Mouse (Mus musculus) T-helper 17 cell (primary cell): ENCODE results near the gene Vezf1.

Source experiments
- in situ Hi-C, 2 experiments: fragments of 300-600 bp; cut with MboI, MseI; formaldehyde crosslinking; loops; 1 replicate in 1 of 2; 2 replicates in 1 of 2; pipeline ENCODE4 v1.15.1; 2025; ENCODE audit warnings: high pct_unique_total_duplicates in 2 of 2

The Vezf1 gene

DNA sequence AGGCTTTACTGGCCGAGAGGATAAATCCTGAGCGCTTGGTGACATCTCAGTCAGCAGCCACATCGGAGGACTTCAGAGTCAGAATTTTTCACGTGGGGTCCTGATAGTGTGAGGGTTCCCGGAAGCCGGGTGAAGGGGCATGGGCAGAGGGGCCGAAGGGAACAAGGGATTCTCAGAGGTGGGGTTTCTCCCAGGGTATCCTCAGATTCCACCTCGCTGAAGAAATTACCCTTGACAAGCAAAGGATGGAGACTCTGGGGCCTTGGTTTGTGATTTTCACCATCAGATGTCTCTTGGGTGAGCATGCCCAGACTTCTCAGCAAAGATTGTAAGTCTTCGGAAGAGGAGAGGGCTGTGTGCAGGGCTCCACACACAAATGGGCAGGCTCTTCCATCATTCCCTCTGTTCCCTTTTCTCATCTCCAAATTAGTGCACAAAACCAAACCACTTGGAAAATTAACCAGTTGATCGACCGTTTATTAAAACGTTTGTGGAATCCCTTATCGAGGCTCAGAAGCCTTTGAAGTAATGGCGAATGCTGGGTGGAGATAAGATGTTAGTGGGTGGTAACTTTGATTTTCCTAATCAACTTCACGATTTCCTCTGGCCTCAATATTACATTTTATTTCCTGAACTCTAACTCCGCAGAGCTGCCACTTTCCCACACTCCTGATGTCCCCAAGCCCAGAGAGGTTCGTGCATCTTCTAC lies 30.1 kb downstream of the Vezf1 start, which contains the start of gene Cuedc1:
TSS of gene Cuedc1 (plus strand) at position 38 of the 709 bp plus-strand sequence.
- in situ Hi-C loops: no loop called here

DNA sequence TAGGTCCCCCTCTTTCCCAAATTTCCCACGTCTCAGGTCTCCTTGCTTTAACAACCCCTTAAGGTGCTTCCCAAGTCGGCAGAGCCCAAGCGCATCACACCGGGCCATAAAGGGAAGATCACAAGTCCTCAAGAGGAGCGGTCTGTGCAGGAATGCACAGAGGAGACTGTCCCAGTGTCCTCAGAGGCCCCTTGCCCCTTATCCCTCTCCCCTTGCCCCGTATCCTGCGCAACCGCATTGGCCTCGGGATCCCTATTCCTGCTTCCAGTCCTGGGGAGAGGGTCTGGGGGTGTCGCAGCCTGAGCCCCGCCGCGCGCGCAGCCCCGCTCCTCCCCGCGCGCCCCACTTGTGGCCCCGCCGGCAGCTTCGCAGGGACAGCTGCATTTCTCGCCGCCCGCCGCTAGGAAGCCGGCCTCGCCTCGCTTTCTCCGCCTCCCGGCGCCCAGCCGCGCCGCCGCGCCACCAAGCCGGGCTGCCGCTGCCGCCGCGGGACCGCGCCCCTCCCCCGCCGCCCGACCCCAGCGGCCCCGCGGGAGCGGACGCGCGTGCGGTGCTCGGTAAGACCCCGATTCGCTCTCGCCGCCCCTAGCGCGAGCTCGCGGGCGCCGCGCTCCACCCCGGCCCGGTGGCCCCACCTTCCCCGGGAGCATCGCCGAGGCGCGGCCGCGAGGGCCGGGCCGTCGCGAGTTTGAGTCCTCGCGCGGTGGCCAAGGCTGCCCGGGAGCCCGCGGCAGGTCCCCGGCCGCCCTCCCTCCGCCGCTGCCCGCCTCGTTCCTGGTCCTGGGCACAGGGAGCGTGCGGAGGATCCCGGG lies 30.9 kb downstream of the Vezf1 start:
- in situ Hi-C loops: no loop called here

DNA sequence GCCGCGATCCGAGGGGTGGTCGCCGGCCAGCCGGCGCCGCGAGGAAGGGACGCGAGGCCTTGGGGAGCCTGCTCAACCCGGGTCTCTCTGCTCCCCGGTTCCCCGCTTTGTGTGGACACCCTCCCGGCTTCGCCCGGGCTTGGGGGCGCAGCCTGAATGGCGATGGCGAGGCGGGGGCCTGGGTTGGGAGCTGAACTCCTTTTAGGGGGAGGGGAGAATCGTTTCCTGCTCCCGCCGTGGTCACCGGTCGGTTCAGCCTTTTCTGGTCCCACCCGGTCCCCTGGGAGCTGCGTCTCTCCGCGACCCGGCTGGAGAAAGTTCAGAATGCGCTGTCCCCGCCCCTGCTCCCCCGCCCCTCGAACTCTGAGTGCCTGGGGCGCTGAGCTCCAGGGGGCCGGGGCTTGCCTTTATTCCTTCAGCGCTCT lies 31.5 kb downstream of the Vezf1 start:
- in situ Hi-C loops: no loop called here

DNA sequence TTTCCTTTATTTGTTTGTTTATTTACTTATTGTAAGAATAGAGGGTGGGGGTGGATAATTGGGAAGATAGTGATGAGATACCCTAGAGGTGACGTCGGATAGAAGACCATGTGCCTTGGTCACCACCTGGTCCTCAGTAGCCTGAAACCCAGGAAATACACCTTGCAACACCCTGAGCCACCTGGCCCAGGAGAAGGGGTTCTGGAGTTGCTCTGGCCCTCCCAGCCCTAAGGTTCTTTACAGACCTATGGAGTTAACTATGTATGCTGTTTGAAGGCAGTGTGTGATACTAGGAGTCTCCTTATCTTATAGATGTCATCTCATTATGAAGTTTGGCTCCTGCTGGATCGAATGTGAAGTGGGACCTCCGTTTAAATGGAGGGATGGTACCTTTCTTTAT lies 32.1 kb downstream of the Vezf1 start:
- in situ Hi-C loops: no loop called here

DNA sequence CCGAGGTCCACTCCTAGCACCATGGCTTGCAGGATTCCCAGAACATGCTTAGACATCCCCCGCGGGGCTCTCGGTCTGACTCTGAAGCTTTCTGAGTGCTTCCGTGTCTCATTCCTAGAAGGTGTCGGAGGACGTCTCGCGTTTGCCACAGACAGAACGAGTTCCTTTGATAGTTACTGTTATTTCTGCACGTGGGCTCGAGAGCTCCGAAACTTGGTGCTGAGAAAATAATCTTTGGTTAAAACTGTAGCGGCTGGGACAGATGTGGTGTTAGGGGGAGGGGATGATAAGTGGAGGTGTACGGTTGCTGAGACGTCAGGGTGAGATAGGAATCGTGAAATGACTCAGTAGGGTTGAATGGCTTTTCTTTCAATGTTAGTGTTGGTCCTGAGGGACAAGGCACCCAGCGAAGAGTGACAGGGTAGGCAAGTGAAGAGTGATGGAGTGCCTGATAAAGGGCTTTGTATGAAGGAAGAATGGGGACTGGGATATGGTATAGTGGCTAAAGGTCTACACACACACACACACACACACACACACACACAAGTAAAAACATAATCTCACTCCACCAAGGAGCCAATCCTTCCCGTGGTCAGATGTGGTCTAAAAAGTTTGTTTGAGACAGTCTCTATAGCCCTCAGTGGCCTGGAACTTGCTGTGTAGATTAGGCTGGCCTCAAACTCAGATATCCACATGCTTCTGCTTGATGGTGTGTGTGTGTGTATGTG lies 35.3 kb downstream of the Vezf1 start:
- in situ Hi-C loops: no loop called here

DNA sequence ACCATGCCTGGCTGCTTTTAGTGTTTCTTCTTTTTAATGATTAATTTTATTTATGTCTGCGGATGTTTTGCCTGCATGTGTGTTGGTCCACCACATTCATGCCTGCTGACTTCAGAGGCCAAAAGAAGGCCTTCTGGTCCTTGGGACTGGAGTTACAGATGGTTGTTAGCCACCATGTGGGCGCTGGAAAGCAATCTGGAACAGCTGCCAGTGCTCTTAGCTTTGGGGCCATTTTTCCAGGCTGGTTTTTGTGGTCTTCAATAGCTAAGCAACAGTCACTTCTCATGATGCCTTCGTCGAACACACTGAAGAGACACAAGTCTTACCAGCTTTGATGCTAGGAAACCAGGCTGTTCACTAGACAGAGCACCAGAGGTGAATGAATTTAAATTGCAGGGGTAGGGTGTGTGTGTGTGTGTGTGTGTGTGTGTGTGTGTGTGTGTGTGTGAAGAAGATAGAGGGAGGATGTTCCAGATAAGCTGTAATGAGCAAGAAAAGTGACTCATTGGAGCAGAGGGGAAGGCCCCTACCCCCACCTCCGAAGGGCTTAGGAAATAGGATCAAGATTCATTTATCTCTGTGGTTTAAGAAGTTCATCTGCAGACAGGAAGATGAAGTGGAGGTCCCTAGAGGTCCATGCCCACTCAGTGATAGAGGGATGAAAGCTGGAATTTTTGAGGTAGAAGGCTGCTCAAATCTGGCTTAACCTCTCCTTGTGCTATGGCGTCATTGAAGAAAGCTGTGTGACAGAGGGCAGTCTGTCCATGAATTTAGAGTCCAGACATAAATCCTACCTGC lies 37.6 kb downstream of the Vezf1 start:
- in situ Hi-C loops: no loop called here

DNA sequence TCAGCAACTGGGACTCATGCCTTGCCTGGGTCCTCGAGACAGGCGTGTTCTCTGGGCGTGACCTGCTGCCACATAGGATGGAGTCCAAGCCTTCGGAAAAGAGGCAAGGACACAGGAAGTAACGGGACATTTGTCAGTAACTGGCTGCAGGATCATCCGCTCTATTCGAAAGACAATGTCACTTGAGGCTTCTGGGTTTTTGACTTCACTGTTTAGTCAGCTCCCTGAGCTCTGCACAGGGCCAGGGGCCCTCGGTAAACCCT lies 38.1 kb downstream of the Vezf1 start:
- in situ Hi-C loops: no loop called here

DNA sequence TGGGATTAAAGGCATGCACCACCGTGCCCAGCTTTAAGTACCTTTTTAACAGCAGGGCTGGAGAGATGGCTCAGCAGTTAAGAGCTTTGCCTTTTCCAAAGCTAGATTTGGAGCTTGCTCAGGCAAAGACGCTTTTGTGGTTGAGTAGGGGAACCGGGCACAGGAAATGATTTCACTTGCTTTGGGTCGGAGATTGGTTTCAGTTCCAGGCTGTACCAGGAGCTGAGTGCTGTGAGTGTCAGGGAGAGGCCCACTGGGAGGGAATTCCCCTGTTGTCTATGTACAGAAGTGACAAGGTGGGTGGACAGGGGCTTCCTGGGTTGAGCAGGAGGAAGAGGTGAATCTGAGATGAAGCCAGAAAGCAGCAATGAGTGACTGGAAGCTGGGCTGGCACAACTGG lies 39.3 kb downstream of the Vezf1 start:
- in situ Hi-C loops: no loop called here

DNA sequence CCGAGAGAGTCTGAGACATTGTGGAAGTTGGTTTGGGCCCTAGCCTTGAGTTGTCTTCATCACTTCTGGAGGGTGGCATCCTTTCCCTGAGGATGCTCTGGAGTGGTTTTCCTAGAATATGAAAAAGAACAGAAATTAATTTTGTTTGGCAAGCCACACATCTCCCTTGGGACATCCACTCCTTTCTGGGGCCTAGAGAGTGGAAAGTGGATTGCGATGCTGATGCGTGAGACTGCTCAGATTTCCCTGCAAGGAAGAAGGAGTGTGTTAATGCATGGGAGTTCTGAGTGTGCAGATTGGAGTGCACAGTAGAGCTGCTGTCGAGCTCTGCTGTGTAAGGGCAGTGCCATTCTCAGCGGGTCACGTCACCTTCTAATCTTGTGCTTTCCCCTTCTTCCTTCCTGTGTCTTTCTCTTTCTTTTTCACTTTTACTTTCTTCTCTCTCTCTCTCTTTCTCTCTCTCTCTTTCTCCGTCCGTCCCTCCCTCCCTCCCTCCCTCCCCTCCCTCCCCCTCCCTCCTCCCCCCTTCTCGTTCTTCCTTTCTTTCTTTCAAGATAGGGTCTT lies 42.0 kb downstream of the Vezf1 start:
- in situ Hi-C loops: loop anchor here in 1 of 2 experiments (10.0 kb wide), 1 partner anchor 1735 kb away; no protein-coding TSS in a partner anchor

DNA sequence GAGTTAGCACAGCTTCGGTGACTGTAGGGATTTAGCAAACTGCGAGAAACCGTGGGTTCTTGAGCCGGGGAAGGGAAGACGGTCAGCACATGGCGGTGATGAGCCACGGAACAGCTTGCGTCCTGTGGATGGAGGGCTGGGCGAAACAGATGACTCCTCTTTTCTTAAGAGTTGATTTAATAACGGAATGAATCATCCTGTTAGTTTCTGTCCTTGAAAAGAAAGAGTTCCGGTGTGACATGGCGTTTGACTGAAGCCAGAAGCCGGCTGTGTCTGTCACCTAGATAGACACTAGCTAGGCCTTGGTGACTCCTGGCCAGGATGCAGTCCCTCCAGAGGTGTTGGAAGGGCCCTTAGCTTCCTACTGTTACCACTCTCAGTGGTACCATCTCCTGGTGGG lies 44.0 kb downstream of the Vezf1 start:
- in situ Hi-C loops: loop anchor here in 1 of 2 experiments (10.0 kb wide), 1 partner anchor 1737 kb away; no protein-coding TSS in a partner anchor

DNA sequence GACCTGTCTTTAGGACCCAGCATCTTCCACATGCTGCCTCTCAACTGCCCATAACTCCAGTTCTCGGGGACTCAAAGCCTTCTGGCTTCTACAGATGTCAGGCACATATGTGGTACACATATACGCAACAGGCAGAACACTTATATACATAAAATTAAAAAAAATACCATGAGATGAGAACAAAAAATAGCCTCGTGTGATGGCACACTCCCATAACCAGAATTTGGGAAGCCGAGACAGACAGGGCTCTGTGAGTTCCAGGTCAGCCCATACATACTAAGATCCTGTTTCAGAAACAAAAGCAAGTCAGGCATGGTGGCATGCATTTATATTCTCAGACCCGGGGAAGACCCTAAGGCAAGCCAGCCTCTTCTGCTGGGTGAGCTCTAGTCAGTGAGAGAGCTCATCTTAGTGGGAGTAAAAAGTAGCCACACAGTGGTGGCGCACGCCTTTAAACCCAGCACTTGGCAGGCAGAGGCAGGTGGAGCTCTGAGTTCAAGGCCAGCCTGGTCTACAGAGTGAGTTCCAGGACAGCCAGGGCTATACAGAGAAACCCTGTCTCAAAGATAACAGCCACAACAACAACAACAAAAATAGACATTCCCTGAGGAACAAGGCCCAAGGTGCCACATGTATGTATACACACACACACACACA lies 44.7 kb downstream of the Vezf1 start:
- in situ Hi-C loops: loop anchor here in 1 of 2 experiments (10.0 kb wide), 1 partner anchor 1738 kb away; no protein-coding TSS in a partner anchor

DNA sequence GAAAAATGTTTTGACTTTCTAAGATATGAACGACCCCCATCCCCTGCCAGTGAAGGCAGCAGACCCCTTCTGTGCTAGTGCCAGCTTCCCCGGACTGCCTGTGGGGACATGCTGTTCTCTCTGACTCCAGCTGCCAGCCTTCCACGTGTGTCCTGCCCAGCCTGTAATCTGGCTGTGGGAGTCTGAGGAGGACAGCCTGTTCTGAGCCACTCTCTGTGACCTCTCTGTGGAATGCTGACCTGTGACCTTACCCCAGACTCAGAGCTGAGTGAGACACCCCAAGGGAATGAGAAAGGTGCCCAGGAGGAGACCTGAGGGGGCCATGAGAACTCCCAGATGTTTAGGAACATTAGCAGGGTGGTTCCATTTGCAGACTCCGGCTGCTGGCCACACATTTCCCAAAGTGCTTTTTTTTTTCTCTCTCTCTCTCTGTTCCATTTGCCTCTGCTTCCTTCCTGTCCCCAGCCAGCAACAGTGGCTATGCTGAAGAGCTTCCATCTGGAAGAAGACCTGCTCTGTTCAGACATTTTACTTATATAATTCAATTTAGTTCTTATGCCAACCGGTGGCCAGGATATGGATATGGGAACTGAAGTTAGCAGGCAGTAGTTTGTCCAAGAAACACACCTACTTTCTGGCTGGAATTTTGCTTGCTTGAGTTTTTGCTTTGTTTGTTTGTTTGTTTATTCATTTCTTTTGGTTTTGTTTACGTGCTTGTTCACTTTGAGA lies 45.6 kb downstream of the Vezf1 start:
- in situ Hi-C loops: loop anchor here in 1 of 2 experiments (10.0 kb wide), 1 partner anchor 1739 kb away; no protein-coding TSS in a partner anchor

DNA sequence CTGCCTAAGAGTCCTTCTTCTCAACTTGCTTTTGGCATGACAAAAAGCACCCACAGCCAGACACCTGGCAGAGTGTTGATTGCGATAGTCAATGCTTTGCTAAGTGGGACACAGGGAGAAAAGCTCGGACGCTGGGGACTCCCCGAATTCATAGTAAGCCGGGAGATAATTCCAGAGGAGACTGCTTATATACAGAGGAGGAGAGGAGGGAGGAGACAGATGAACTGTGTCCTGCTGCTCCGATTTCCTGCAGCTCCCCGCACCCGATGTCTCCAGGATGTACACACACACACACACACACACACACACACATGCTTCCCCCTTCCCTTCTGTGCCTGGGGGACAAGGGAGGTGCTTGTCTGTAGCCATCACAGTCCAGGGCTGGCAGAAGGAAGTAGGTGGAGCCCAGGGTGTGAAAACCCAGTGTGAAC lies 46.8 kb downstream of the Vezf1 start:
- in situ Hi-C loops: loop anchor here in 1 of 2 experiments (10.0 kb wide), 1 partner anchor 1740 kb away; no protein-coding TSS in a partner anchor

DNA sequence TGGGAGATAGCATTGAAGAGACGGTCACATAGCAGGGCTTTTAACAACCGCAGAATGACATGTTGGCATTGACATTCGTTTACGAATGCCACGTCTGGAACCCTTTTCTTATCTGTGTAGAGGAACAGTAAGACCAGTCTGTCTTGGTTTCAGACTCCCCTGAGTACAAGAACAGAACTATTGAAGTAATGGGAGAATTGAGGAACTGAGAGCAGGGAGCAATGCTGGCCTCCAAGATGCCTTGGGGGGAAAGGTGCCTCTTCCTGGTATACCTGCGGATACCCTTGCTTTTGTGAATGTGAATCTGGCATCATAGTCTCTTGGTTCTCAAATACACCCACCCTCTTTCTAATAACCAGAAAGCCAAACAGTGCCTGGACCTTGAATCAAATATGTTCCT lies 48.5 kb downstream of the Vezf1 start:
- in situ Hi-C loops: loop anchor here in 1 of 2 experiments (10.0 kb wide), 1 partner anchor 1742 kb away; no protein-coding TSS in a partner anchor

DNA sequence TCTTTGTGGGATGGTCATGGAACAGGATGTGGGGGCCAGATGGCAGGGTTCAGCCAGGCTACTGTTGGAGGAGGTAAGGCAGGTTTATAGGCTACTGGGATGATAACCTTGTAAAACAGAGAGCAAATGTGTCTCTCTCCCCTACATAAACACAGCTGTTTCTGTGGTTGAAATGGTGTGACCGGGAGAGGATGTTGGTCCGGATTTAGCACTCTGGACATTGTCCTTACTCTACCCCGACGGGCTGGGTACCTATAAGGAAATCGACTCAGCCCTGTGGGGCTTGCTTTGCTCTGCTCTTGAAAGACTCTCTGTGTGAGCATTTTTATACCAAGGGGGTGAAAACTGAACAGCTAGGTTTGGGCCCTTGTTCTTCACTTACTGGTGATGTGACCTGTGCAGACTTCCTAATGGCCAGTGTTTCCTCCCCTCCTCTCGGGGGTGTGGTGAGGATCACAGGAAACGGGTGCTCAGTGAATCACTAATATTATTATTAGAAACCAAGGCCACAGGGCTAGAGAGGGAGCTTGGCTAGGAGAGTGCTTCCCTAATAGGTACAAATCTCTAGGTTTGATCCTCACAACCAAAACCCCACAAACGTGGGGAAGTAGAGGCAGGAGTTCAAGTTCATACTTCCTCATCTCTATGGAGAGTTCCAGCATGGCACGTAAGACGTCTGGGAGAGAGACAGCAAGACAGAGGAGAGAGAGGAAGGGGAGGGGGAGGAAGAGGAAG lies 49.4 kb downstream of the Vezf1 start:
- in situ Hi-C loops: loop anchor here in 1 of 2 experiments (10.0 kb wide), 1 partner anchor 1743 kb away; no protein-coding TSS in a partner anchor

DNA sequence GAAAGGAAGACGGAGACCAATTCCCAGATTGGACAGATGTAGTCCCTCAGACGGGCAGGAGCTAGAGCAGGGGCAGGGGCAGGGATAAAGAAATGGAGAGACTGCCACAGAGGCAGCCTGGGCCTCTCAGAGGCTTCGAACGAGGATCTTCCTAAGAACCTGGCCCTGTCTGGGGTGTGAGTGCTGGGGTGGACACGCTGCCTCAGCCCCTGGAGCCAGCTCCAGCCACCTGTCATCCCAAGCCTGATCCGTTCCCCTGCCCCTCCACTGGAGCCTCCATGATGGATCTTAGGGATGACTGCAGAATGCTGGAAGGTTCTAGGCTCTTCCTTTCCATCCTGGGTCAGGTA lies 50.0 kb downstream of the Vezf1 start:
- in situ Hi-C loops: loop anchor here in 1 of 2 experiments (10.0 kb wide), 1 partner anchor 1743 kb away; no protein-coding TSS in a partner anchor

DNA sequence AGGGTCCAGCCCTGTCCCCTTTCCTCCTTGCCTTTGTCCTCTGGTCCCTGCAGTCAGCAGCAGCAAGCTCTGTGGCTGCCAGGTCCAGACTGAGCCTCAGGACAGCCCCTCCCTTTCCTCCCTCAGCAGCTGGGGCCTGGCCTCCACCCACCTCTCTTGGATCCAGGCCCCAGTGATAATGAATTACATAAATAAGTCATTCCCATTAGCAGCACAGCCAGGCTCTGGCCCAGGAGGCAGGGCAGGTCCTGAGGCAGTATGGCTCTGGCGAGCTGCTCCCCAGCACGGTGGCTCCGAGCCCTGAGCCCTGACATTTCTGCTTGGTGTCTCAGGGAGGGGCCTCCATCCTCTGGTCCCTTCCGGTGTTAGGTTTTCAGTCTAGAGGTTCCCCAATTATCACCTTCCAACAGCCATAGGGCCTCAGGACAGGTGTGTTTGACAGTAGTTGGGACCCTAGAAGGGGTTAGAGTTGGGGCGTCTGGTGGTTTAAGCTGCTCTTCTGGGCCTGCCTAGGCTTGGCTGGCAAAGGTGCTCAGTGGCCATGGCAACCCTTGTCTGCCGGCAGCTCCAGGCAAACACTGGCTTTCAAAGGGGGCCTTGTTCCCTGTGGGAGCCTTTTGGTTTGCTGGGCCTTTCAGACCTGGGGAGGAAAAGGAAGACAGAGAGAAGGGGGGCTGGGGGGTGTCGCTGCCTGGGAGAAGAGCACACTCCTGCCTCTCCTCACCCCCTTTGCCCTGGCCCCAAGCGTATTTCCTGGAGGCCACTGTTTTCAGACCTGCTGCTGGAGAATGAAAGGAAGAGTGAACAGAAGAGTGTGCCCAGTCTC lies 51.0 kb downstream of the Vezf1 start:
- in situ Hi-C loops: loop anchor here in 1 of 2 experiments (10.0 kb wide), 1 partner anchor 1744 kb away; no protein-coding TSS in a partner anchor

DNA sequence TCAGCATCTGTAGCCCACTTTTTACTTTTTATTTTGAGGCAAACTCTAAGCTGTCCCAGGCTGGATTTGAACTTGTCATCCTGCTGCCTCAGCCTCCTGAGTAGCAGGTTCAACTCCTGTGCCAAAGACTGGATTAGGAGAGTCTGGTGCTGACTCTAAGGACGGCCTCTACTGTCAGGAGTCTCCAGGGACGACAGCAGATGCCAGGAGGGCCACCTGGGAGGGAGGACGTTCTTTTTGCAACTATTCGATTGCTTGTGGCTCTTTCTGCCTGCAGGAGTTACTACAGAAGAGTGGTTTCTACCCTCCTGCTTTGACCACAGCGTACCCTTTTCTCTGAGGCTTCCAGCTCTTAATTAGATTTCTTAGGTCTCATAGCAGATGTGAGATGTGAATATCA lies 54.5 kb downstream of the Vezf1 start:
- in situ Hi-C loops: no loop called here
